Mouse (Mus musculus) C2C12 (cell line): ENCODE results near the gene Ppp1cb.

Experiments used
- CTCF ChIP-seq: IDR thresholded peaks from one replicate; pipeline ENCODE4 v1.5.1; 2011; ENCODE audit not compliant: control insufficient read depth, insufficient read depth, insufficient read length
- MYOG ChIP-seq: IDR thresholded peaks from one replicate; pipeline ENCODE4 v1.6.1; 2011; ENCODE audit not compliant: control insufficient read depth, insufficient read length; ENCODE audit errors: extremely low read depth

DNA sequence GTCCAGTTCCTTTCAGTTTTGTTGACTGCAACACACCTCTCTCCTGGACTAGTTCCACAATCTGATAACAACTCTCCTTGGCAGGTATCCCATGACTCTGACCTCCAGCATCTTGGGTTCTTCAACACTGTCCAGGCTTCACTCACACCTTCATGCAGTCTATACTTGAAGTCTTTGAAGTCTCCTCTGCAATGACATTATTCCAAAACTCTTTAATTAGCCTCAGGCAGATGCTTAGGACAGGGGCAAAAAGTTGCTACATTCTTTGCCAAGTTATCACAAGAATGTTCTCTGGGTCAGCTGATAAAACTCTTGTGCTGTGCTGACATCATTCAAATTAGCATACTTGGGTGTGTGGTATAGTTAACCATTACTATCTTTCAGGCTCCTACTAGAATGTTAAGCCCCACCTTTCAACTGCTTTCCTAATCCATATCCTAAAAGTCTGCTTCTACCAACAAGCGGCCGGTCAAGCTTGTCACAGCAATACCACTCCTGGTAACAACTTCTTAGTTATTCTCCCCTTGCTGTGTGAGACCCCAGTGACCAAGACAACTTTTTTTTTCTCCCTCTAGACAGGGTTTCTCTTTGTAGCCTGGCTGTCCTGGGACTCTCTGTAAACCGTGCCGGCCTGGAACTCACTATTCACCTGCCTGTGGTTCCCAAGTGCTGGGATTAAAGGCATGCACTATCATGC, 13.8 kb downstream of the Ppp1cb start:
- TF ChIP-seq MYOG (no peak), CTCF (no peak)
